In genomic region chr5:139380385-139381248, GRCm38 (mm10) we compare ENCODE assay signal across 8 mouse cellular contexts. TPM values are rescaled to one million over a fixed set of nuclear protein-coding genes. Genes with fewer than 3 reads are reported as not detected.
A peak's percentile ranks its signal among the peaks of the same experiment; 100 is the strongest.
DNase-seq lines count a peak whose midpoint lies in the region; ATAC-seq lines count a peak whose summit lies in the region.

No protein-coding gene starts in this region.

- peak overlapping the region; percentile 69 for H3K4me3 ChIP-seq in intestine, embryonic 16.5 days (ENCODE audit: low read length)
- H3K4me3 ChIP-seq in midbrain, embryonic 10.5 days, result peak overlapping the region; percentile 79

- peak; percentile 97 for DNase-seq in adrenal gland, adult 8-10 months
- DNase-seq in embryo, embryonic 11.5 days (ENCODE audit: low read depth, low spot score), result peak; percentile 78
- DNase-seq in gastrocnemius, postnatal 36 days, result peak; percentile 92 to 97
- peak; percentile 86 for DNase-seq in left cerebral cortex, postnatal 36 days (ENCODE audit: low spot score in 2 of 2)
- DNase-seq in midbrain, embryonic 10.5 days (ENCODE audit: low spot score), result peak; percentile 87
- DNase-seq in right cerebral cortex, postnatal 36 days (ENCODE audit: low spot score in 2 of 2), result peak; percentile 81 to 83
- peak; percentile 92 to 96 for DNase-seq in urinary bladder, postnatal 4 days (ENCODE audit: low spot score in 2 of 2)

- intact Hi-C loops in gastrocnemius, postnatal 36 days (cut with DNase I), result no loop called here
- intact Hi-C loops in left cerebral cortex, postnatal 36 days (cut with DNase I), result no loop called here

- no peaks in the 10 kb centered on the region for H3K9me3 ChIP-seq in intestine, embryonic 16.5 days (ENCODE audit: control insufficient read depth, low read length)
- H3K9me3 ChIP-seq in midbrain, embryonic 10.5 days (replicated peaks), result no peaks in the 10 kb centered on the region

- H3K27me3 ChIP-seq in intestine, embryonic 16.5 days (replicated peaks; ENCODE audit: control insufficient read depth, insufficient read depth, low read length), result no peaks in the 10 kb centered on the region
- H3K27me3 ChIP-seq in midbrain, embryonic 10.5 days (ENCODE audit: low read depth, poor library complexity, severe bottlenecking), result 0 out of 2 replicates have a peak, but pooled peaks cover 5% of the 10 kb centered on the region

- peak overlapping the region; percentile 63 for H3K27ac ChIP-seq in intestine, embryonic 16.5 days (ENCODE audit: low read length)
- H3K27ac ChIP-seq in midbrain, embryonic 10.5 days (replicated peaks), result peak overlapping the region; percentile 85

- H3K36me3 ChIP-seq in intestine, embryonic 16.5 days (ENCODE audit: control insufficient read depth, insufficient read depth, low read length), result no peaks in the 10 kb centered on the region
- no peaks in the 10 kb centered on the region for H3K36me3 ChIP-seq in midbrain, embryonic 10.5 days

- peak; percentile 81 for ATAC-seq in intestine, embryonic 16.5 days

- H3K9ac ChIP-seq in intestine, embryonic 16.5 days (ENCODE audit: low read depth, low read length), result peak overlapping the region; percentile 76

- H3K4me2 ChIP-seq in intestine, embryonic 16.5 days (ENCODE audit: low read depth, low read length), result peak overlapping the region; percentile 93

- 1% methylated on average over 68 of the region's 73 CpGs for WGBS in intestine, embryonic 16.5 days
- WGBS in midbrain, embryonic 10.5 days, result 2% methylated on average over 73 of the region's 73 CpGs

- H3K4me1 ChIP-seq in intestine, embryonic 16.5 days (ENCODE audit: control insufficient read depth, insufficient read depth, low read length), result peaks cover 55% of the 10 kb centered on the region
- H3K4me1 ChIP-seq in midbrain, embryonic 10.5 days, result peaks cover 61% of the 10 kb centered on the region

RNA-seq across cellular contexts. Expression of gene Gpr146, which starts 3.1 kb away (rescaled TPM):
- total RNA-seq in adrenal gland, adult 8-10 months (2022), result 10 to 100 TPM; 13.6 to 25.0 (median 18.1) TPM
- total RNA-seq in gastrocnemius, postnatal 36 days (2021), result 10 to 100 TPM; 25.3 to 30.4 TPM
- polyA plus RNA-seq in intestine, embryonic 16.5 days (2015; fragmentation: Nextera tagmentation; extraction: Ambion mirVana), result 2.3 and 2.5 TPM in 2 replicates
- total RNA-seq in left cerebral cortex, postnatal 36 days (2021), result 10 to 100 TPM; 13.5 to 14.0 TPM
- 1.7 and 2.0 TPM in 2 replicates for polyA plus RNA-seq in midbrain, embryonic 10.5 days (2016; fragmentation: Nextera tagmentation; extraction: Ambion mirVana)

RNA-seq across cellular contexts. Expression of gene C130050O18Rik, which starts 24.5 kb away (rescaled TPM):
- total RNA-seq in adrenal gland, adult 8-10 months (2022), result 1 to 10 TPM in 3 of 4 experiments, under 1 TPM in 1; 0.94 to 1.4 (median 1.2) TPM
- under 1 TPM; 0.13 to 0.35 TPM for total RNA-seq in gastrocnemius, postnatal 36 days (2021)
- 0.87 and 1.0 TPM in 2 replicates for polyA plus RNA-seq in intestine, embryonic 16.5 days (2015; fragmentation: Nextera tagmentation; extraction: Ambion mirVana)
- total RNA-seq in left cerebral cortex, postnatal 36 days (2021), result under 1 TPM in 1 of 2 experiments, not detected in 1; 0.27 TPM
- polyA plus RNA-seq in midbrain, embryonic 10.5 days (2016; fragmentation: Nextera tagmentation; extraction: Ambion mirVana), result 0.32 and 0.39 TPM in 2 replicates

RNA-seq across cellular contexts. Expression of gene Cyp2w1, which starts 28.2 kb away (rescaled TPM):
- not detected for total RNA-seq in adrenal gland, adult 8-10 months (2022)
- total RNA-seq in gastrocnemius, postnatal 36 days (2021), result not detected
- polyA plus RNA-seq in intestine, embryonic 16.5 days (2015; fragmentation: Nextera tagmentation; extraction: Ambion mirVana), result 33.9 and 44.0 TPM in 2 replicates
- not detected for total RNA-seq in left cerebral cortex, postnatal 36 days (2021)
- not detected in 2 replicates for polyA plus RNA-seq in midbrain, embryonic 10.5 days (2016; fragmentation: Nextera tagmentation; extraction: Ambion mirVana)

RNA-seq across cellular contexts. Expression of gene Cox19, which starts 29.4 kb away (rescaled TPM):
- 10 to 100 TPM; 59.6 to 79.9 (median 66.5) TPM for total RNA-seq in adrenal gland, adult 8-10 months (2022)
- total RNA-seq in gastrocnemius, postnatal 36 days (2021), result 10 to 100 TPM; 52.8 to 68.3 TPM
- 183 and 195 TPM in 2 replicates for polyA plus RNA-seq in intestine, embryonic 16.5 days (2015; fragmentation: Nextera tagmentation; extraction: Ambion mirVana)
- total RNA-seq in left cerebral cortex, postnatal 36 days (2021), result 10 to 100 TPM; 65.7 to 74.4 TPM
- polyA plus RNA-seq in midbrain, embryonic 10.5 days (2016; fragmentation: Nextera tagmentation; extraction: Ambion mirVana), result 123 and 134 TPM in 2 replicates

RNA-seq across cellular contexts. Expression of gene Gper1, which starts 42.3 kb away (rescaled TPM):
- total RNA-seq in adrenal gland, adult 8-10 months (2022), result 1 to 10 TPM; 3.9 to 7.8 (median 6.3) TPM
- total RNA-seq in gastrocnemius, postnatal 36 days (2021), result 1 to 10 TPM; 1.1 to 1.2 TPM
- polyA plus RNA-seq in intestine, embryonic 16.5 days (2015; fragmentation: Nextera tagmentation; extraction: Ambion mirVana), result 1.1 and 1.5 TPM in 2 replicates
- 1 to 10 TPM; 2.9 to 3.3 TPM for total RNA-seq in left cerebral cortex, postnatal 36 days (2021)
- 0.77 and 2.5 TPM in 2 replicates for polyA plus RNA-seq in midbrain, embryonic 10.5 days (2016; fragmentation: Nextera tagmentation; extraction: Ambion mirVana)

Comparison
In these comparisons a context has a peak if more than half of its experiments do, and no peak if none do; other contexts are left out.
1. Peak in every context shown above with its lines: DNase-seq, ATAC-seq, H3K4me3 ChIP-seq and H3K27ac ChIP-seq.